Mouse (Mus musculus): ENCODE results near the gene Il11ra1. TPM values are rescaled to one million over a fixed set of nuclear protein-coding genes. Genes with fewer than 3 reads are reported as not detected.
"Not testable (repeated sequence)": the region's sequence is repeated elsewhere in the genome, so short reads cannot be mapped to it uniquely, and the experiment has no call there.

Il11ra1 gene
- polyA plus RNA-seq, 1 experiment, result 2.2 TPM

GRCm38 (mm10) chr4:41760911-41761310 lies 61.1 kb downstream of the Il11ra1 start:
- peaks cover 39% of the 10 kb centered on the region for H3K36me3 ChIP-seq (replicated peaks; ENCODE audit: low read length)
- H3K9me3 ChIP-seq, result no peaks in the 10 kb centered on the region
- H3K4me3 ChIP-seq (replicated peaks), result no peak overlapping the region
- H3K27me3 ChIP-seq (replicated peaks), result no peaks in the 10 kb centered on the region
- peaks cover 40% of the 10 kb centered on the region for H3K4me1 ChIP-seq
- TF ChIP-seq GATA1 (IDR thresholded peaks at IDR 0.05; ENCODE audit: borderline replicate concordance, low read length) (no peak), FLI1 (IDR thresholded peaks at IDR 0.05; ENCODE audit: low read length) (no peak)

- peaks cover 33% of the 10 kb centered on the region for H3K4me1 ChIP-seq
- TF ChIP-seq GATA1 (IDR thresholded peaks at IDR 0.05; ENCODE audit: borderline replicate concordance, low read length) (no peak), FLI1 (IDR thresholded peaks at IDR 0.05; ENCODE audit: low read length) (no peak)
- no peak overlapping the region for H3K4me3 ChIP-seq (replicated peaks)
Observed at GRCm38 (mm10) chr4:41761680-41762079, 61.9 kb downstream of the Il11ra1 start.

DNA sequence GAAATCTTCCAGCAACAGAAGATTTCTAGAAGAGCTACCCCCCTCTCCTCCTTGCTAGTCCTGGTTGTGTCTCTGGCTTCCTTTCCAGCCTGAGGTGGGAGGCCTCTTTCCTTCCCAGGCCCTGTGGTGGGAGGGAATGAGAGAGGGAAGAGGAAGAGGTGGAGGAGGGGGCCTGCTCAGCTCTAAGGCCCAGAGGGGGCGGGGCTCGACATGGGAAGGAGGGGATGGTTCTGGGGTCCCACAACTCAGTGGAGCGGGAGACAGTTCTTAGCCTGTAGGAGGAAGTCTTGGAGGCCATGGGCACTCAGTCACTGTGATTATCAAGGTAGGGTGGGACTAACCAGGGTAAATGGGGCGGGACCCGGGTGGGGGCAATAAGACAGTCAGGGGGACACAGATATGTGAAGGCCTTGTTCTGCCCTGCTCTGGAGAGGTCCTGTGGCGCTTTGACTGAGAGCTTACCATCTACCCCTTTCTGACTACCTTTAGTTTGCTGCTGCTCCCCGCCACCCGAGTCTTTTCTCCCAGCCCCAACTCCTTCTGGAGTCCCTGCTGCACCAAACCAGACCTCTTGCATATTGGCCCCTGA lies 62.4 kb downstream of the Il11ra1 start:
- H3K4me1 ChIP-seq, result peaks cover 28% of the 10 kb centered on the region
- no peaks in the 10 kb centered on the region for H3K27me3 ChIP-seq (replicated peaks)
- H3K9me3 ChIP-seq, result no peaks in the 10 kb centered on the region
- peaks cover 32% of the 10 kb centered on the region for H3K36me3 ChIP-seq (replicated peaks; ENCODE audit: low read length)
- H3K4me3 ChIP-seq (replicated peaks), result no peak overlapping the region
- no peak for TF ChIP-seq GATA1 (IDR thresholded peaks at IDR 0.05; ENCODE audit: borderline replicate concordance, low read length)
- TF ChIP-seq FLI1 (IDR thresholded peaks at IDR 0.05; ENCODE audit: low read length), result no peak

More at GRCm38 (mm10) chr4:41761680-41762079, 61.9 kb downstream of the Il11ra1 start:
- Histone ChIP-seq H3K9me3 (no peaks in the 10 kb centered on the region), H3K36me3 (replicated peaks; ENCODE audit: low read length) (peaks cover 37% of the 10 kb centered on the region), H3K27me3 (replicated peaks) (no peaks in the 10 kb centered on the region)

DNA sequence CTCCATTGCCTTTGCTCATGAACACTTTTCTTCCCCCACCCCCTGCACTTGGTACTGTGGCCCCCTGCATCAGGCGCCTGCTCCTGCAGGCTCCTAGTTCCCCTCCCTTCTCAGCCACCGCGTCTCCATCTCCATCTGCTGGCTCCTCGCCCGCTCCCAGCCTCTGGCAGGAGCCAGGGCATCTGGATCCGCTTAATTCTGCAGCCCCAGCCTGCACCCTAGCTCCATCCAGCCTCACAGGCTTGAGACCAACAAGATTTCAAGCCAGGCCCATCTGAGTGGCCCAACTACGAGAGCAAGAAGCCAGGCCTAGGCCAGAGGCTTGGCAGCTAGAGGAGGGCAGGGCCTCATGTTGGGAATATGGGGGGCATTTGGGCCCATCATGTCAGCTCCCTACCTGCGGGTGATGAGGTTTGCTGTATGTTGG lies 62.9 kb downstream of the Il11ra1 start:
- H3K4me1 ChIP-seq, result peaks cover 26% of the 10 kb centered on the region
- peaks cover 27% of the 10 kb centered on the region for H3K36me3 ChIP-seq (replicated peaks; ENCODE audit: low read length)
- not testable (repeated sequence) for H3K9me3 ChIP-seq; H3K27me3 ChIP-seq (replicated peaks); H3K4me3 ChIP-seq (replicated peaks)

GRCm38 (mm10) chr4:41763176-41763575 lies 63.4 kb downstream of the Il11ra1 start:
- not testable (repeated sequence) for H3K9me3 ChIP-seq; H3K4me3 ChIP-seq (replicated peaks); H3K27me3 ChIP-seq (replicated peaks)
- H3K4me1 ChIP-seq, result peaks cover 26% of the 10 kb centered on the region
- peaks cover 22% of the 10 kb centered on the region for H3K36me3 ChIP-seq (replicated peaks; ENCODE audit: low read length)

- H3K9me3 ChIP-seq; H3K4me3 ChIP-seq (replicated peaks); H3K27me3 ChIP-seq (replicated peaks); H3K36me3 ChIP-seq (replicated peaks; ENCODE audit: low read length); H3K4me1 ChIP-seq: not testable (repeated sequence)
Observed at GRCm38 (mm10) chr4:41767301-41767700, 67.5 kb downstream of the Il11ra1 start.

DNA sequence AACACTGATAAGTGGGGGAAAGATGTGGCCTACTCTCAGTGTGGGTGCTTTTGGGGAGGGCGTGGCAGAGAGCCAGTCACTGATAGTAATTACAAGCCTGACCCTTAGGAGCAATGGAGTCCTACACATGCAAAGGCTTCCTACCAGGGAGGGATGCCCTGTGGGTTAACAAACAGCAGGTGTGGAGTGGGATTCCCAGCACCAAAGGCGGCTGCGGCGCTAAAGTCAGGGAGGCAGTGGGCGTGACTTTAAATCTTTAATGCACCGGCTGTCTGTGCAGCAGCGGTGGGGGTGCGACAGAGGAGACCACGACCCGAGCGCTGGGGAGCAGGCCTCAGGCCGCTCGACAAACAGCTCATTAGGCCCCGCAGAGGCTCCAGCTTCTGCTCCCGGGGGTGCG lies 73.2 kb downstream of the Il11ra1 start:
- H3K4me3 ChIP-seq (replicated peaks); H3K36me3 ChIP-seq (replicated peaks; ENCODE audit: low read length); H3K9me3 ChIP-seq; H3K4me1 ChIP-seq; H3K27me3 ChIP-seq (replicated peaks): not testable (repeated sequence)

- not testable (repeated sequence) for H3K36me3 ChIP-seq (replicated peaks; ENCODE audit: low read length); H3K4me1 ChIP-seq; H3K27me3 ChIP-seq (replicated peaks); H3K4me3 ChIP-seq (replicated peaks); H3K9me3 ChIP-seq
Observed at GRCm38 (mm10) chr4:41773502-41773901, 73.7 kb downstream of the Il11ra1 start.

DNA sequence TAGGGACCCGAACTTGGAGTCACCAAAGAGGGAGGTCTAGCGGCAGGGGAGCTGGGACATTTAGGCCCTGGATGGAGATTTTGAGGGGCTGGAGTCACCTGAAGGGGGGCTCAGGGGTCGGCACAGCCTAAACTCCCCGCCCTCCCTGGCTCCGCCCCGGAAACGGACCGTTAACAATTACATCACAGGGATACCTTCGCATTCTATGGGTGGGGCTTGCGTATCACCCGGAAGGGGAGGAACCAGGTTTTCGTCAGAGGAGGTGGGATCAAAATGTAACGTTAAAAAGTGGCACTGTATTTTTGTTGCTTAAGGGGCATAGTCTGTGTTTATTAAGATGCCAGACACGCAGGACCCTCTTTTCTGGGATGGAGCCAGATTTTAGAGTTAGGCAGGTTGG lies 74.2 kb downstream of the Il11ra1 start, which contains the start of gene Ccl27a:
Gene Ccl27a, minus strand, starts transcription at position 246 of the 400 bp plus-strand sequence.
- not testable (repeated sequence) for H3K4me3 ChIP-seq (replicated peaks)

DNA sequence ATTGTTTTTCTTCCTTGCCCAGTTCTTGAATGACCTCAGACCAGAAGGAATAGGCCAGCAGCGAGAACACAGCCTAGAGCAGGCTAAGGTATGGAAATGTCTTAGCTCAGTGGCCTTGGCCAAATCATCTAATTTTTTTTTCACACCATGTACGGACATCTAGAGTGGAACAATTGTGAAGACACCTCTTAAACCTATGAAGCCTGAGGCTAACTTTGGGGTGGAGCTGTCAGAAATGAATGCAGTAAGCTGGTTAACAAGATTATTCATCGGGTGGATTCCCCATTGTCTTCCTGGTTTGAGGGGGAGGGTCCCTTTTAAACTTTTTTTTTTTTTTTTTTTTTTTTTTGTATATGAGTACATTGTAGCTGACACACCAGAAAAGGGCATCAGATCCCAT lies 74.7 kb downstream of the Il11ra1 start:
- H3K27me3 ChIP-seq (replicated peaks); H3K9me3 ChIP-seq; H3K36me3 ChIP-seq (replicated peaks; ENCODE audit: low read length); H3K4me1 ChIP-seq; H3K4me3 ChIP-seq (replicated peaks): not testable (repeated sequence)

More for the DNA sequence above, 74.2 kb downstream of the Il11ra1 start, which contains the start of gene Ccl27a:
- not testable (repeated sequence) for H3K36me3 ChIP-seq (replicated peaks; ENCODE audit: low read length); H3K4me1 ChIP-seq; H3K27me3 ChIP-seq (replicated peaks); H3K9me3 ChIP-seq

- not testable (repeated sequence) for H3K4me3 ChIP-seq (replicated peaks); H3K4me1 ChIP-seq; H3K36me3 ChIP-seq (replicated peaks; ENCODE audit: low read length); H3K9me3 ChIP-seq; H3K27me3 ChIP-seq (replicated peaks)
Observed at GRCm38 (mm10) chr4:41775840-41776239, 76.1 kb downstream of the Il11ra1 start.

DNA sequence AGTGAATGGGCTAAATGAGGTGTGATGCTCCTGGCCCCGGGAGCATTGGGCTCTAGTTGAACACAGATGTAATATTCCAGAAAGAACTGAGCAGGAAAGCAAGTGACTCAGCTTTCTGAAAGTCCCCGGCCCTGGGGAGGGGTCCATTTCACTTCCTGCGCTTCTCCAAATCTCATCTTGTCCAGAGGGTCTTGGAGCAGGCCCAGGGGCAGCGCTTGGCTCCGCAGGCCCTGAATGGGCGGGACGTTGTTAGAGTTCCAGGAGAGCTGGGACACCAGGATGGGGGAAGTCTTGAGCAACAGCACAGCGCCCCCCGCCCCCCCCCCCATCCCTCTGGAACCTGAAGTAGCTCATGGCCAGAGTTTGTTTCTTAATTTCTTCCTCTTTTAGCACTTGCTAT lies 81.5 kb downstream of the Il11ra1 start:
- H3K9me3 ChIP-seq; H3K27me3 ChIP-seq (replicated peaks); H3K4me1 ChIP-seq; H3K4me3 ChIP-seq (replicated peaks); H3K36me3 ChIP-seq (replicated peaks; ENCODE audit: low read length): not testable (repeated sequence)

DNA sequence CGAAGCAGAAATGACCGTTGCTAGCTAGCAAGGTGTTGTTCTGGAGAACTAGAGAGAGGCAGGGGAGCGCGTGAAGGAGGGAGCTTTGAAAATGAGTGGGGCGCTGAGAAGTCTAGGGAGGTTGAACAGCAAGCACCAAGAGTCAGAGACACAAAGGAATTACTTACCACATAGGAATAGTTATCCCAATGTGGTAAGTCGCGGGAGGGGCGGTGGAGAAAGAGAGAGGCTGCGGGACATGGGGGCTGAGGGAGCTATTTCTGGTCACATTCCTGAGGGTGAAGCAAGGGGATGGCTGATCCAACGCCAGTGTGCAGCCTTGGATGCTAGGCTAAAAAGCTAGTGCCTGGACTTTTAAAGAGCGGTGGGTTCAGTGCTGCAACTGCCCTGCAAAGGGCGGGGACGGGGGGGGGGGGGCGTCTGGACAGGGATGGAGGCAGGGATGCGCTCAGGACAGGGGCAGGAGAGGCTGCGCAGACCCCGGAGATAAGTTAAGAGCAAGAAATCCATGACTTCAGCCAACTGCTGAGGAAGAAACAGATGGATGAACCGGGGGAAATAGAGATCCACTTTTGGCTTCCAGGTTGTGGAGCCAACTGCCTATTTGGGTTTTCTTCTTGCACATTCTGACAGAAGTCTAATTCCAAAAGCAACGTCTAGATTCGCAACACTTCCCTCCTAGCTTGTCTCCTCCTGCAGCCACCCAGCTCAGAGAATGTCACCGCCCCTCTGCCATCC lies 82.1 kb downstream of the Il11ra1 start:
- H3K4me3 ChIP-seq (replicated peaks); H3K4me1 ChIP-seq; H3K27me3 ChIP-seq (replicated peaks); H3K9me3 ChIP-seq; H3K36me3 ChIP-seq (replicated peaks; ENCODE audit: low read length): not testable (repeated sequence)

DNA sequence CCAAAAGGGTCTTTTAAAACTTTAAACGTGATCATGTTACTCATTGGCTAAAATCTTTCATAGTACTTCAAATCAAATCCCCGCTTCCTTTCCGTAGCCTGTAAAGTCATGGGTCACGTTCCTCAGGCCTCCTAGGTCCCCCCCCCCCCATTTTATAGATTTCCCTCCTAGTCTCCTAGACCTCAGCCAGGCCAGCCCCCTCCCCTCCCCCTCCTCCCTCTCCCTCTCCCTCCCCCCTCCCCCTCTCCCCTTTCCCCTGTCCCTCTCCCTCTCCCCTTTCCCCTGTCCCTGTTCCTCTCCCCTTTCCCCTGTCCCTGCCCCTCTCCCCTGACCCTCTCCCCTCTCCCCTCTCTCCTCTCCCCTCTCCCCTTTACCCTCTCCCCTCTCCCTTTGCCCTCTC lies 82.9 kb downstream of the Il11ra1 start:
- not testable (repeated sequence) for H3K36me3 ChIP-seq (replicated peaks; ENCODE audit: low read length); H3K27me3 ChIP-seq (replicated peaks); H3K4me3 ChIP-seq (replicated peaks); H3K9me3 ChIP-seq; H3K4me1 ChIP-seq

- H3K9me3 ChIP-seq; H3K27me3 ChIP-seq (replicated peaks); H3K4me1 ChIP-seq; H3K36me3 ChIP-seq (replicated peaks; ENCODE audit: low read length); H3K4me3 ChIP-seq (replicated peaks): not testable (repeated sequence)
Observed at GRCm38 (mm10) chr4:41783197-41783596, 83.4 kb downstream of the Il11ra1 start.
